ENCODE assay signal across 8 mouse cellular contexts in the genomic region with DNA sequence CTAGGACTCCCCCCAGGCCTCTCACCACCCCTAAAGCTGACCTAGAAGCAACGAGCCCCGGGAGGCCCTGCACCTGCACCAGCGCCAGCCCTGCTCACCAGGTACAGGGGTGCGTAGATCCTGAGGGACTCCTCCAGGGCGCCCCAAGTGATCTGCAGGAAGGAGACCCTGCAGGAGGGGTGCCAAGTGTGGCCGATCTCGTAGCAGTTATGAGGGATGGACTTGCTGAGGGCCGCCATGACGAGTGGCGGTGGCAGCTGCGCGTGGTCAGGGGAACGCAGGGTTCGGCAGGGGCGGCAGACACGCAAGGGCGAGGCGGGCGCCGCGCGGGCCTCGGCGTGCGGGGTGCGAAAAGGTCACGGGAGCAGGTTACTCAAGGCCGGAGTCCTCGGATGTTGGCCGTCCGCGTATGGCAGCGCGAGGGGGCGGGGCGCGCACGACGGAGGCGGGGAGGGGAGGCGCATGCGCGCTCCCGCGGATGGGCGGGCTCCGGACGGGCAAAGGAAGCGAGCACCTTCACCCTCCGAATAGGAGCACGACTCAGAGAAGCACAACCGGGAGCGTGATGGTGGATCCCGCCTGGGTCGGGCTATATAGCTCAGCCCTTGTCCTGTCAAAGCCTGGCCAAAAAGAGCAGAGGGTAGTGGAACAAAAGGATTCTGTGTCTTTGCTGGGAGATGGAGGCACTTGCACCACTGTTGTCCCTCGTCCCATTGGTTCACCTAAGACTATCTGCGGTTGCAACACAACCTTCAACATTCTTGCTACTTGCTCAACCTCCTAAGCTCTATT.
A peak's percentile ranks its signal among the peaks of the same experiment; 100 is the strongest.
DNase-seq lines count a peak whose midpoint lies in the region; ATAC-seq and TF ChIP-seq lines count a peak whose summit lies in the region.

No protein-coding gene starts in this region.

- TF ChIP-seq POLR2A in bone marrow macrophage, adult 2 months (IDR thresholded peaks at IDR 0.05; ENCODE audit: borderline replicate concordance, low read depth, low read length) = peak; percentile 48; the same call in 1 of the 2 replicates
- TF ChIP-seq POLR2A in embryonic fibroblast, embryonic 13.5 days (IDR thresholded peaks at IDR 0.05; ENCODE audit: low read depth, low read length) = peak; percentile 82
- 0 out of 2 replicates have a peak, but pooled peaks have one; percentile 47 for TF ChIP-seq POLR2A in liver, adult 2 months (IDR thresholded peaks at IDR 0.05; ENCODE audit: extremely low read depth, insufficient read depth, low read length)
- peak; percentile 74 for TF ChIP-seq POLR2A in myocyte (IDR thresholded peaks at IDR 0.05; ENCODE audit: insufficient read length, low read depth)

- peak; percentile 92 for ATAC-seq in heart, embryonic 11.5 days (replicated peaks; ENCODE audit: insufficient number of reproducible peaks, low FRiP score, low TSS enrichment)
- ATAC-seq in kidney, embryonic 16.5 days (ENCODE audit: low FRiP score, low TSS enrichment) = peak; percentile 94

- H3ac ChIP-seq in myocyte (ENCODE audit: control insufficient read depth, insufficient read length) = peak overlapping the region; percentile 82

- TF ChIP-seq CTCF in bone marrow macrophage, adult 2 months (IDR thresholded peaks at IDR 0.05; ENCODE audit: low read depth, low read length) = no peak
- TF ChIP-seq CTCF in embryonic fibroblast, embryonic 13.5 days (IDR thresholded peaks at IDR 0.05; ENCODE audit: borderline replicate concordance, insufficient read depth, low read length) = no peak
- TF ChIP-seq CTCF in liver, adult 2 months (IDR thresholded peaks at IDR 0.05; ENCODE audit: low read depth, low read length) = no peak

- H3K4me1 ChIP-seq in bone marrow macrophage, adult 2 months (ENCODE audit: control insufficient read depth, insufficient read depth, low read length) = peaks cover 25% of the 10 kb centered on the region
- H3K4me1 ChIP-seq in embryonic fibroblast, embryonic 13.5 days (ENCODE audit: control insufficient read depth, insufficient read depth, low read length) = no peaks in the 10 kb centered on the region; the same call in 1 of the 2 replicates
- H3K4me1 ChIP-seq in heart, embryonic 11.5 days (ENCODE audit: control insufficient read depth, insufficient read depth, low read length) = peaks cover 15% of the 10 kb centered on the region
- H3K4me1 ChIP-seq in kidney, embryonic 16.5 days (ENCODE audit: insufficient read depth, low read length) = peaks cover 16% of the 10 kb centered on the region
- H3K4me1 ChIP-seq in liver, adult 2 months (ENCODE audit: control insufficient read depth, insufficient read depth, low read length) = peaks cover 16% of the 10 kb centered on the region; the same call in 1 of the 2 replicates

- peak; percentile 95 for DNase-seq in A20 (ENCODE audit: low read depth, low spot score)
- peak; percentile 81 for DNase-seq in liver, adult 2 months (ENCODE audit: extremely low read depth, low read depth, low spot score)
- peak; percentile 93 for DNase-seq in splenic B cell, adult 2 months (ENCODE audit: low read depth, low spot score)

- peak overlapping the region; percentile 86 for H3K4me2 ChIP-seq in heart, embryonic 11.5 days
- H3K4me2 ChIP-seq in kidney, embryonic 16.5 days (replicated peaks; ENCODE audit: low read depth, low read length) = peak overlapping the region; percentile 92
- H3K4me2 ChIP-seq in myocyte (ENCODE audit: low read depth) = peak overlapping the region; percentile 90

- WGBS in heart, embryonic 11.5 days (ENCODE audit: insufficient replicate concordance) = 1% methylated on average over 50 of the region's 57 CpGs
- under 1% methylated on average over 53 of the region's 57 CpGs for WGBS in kidney, embryonic 16.5 days
- WGBS in liver, adult 2 months = under 1% methylated on average over 57 of the region's 57 CpGs

- peak overlapping the region; percentile 99 for H3K4me3 ChIP-seq in bone marrow macrophage, adult 2 months (ENCODE audit: insufficient read depth, low read length)
- H3K4me3 ChIP-seq in embryonic fibroblast, embryonic 13.5 days (ENCODE audit: insufficient read depth, low read length) = peak overlapping the region; percentile 86
- peak overlapping the region; percentile 75 for H3K4me3 ChIP-seq in heart, embryonic 11.5 days (ENCODE audit: low read depth, low read length)
- peak overlapping the region; percentile 98 for H3K4me3 ChIP-seq in kidney, embryonic 16.5 days (ENCODE audit: low read length)
- H3K4me3 ChIP-seq in liver, adult 2 months (ENCODE audit: insufficient read depth, low read depth, low read length) = peak overlapping the region; percentile 98
- H3K4me3 ChIP-seq in myocyte = peak overlapping the region; percentile 68

- H3K79me2 ChIP-seq in liver, adult 2 months (ENCODE audit: control insufficient read depth, insufficient read depth, low read length) = peaks cover 19% of the 10 kb centered on the region
- peaks cover 33% of the 10 kb centered on the region for H3K79me2 ChIP-seq in myocyte (ENCODE audit: control insufficient read depth, insufficient read depth)

- no peaks in the 10 kb centered on the region for H3K27me3 ChIP-seq in heart, embryonic 11.5 days (ENCODE audit: control insufficient read depth, insufficient read depth, low read length)
- H3K27me3 ChIP-seq in kidney, embryonic 16.5 days (ENCODE audit: insufficient read depth, low read length) = no peaks in the 10 kb centered on the region
- H3K27me3 ChIP-seq in liver, adult 2 months (ENCODE audit: control insufficient read depth, insufficient read depth, low read length) = no peaks in the 10 kb centered on the region
- H3K27me3 ChIP-seq in myocyte (ENCODE audit: control insufficient read depth, insufficient read depth, insufficient read length) = no peaks in the 10 kb centered on the region
- H3K27me3 ChIP-seq in splenic B cell, adult 2 months (ENCODE audit: control insufficient read depth, insufficient read depth, low read length, poor library complexity, severe bottlenecking) = no peaks in the 10 kb centered on the region

- no peaks in the 10 kb centered on the region for H3K36me3 ChIP-seq in heart, embryonic 11.5 days (ENCODE audit: control insufficient read depth, insufficient read depth, low read length)
- no peaks in the 10 kb centered on the region for H3K36me3 ChIP-seq in kidney, embryonic 16.5 days (ENCODE audit: insufficient read depth, low read length)
- H3K36me3 ChIP-seq in liver, adult 2 months (ENCODE audit: control insufficient read depth, insufficient read depth, low read length) = peaks cover 2% of the 10 kb centered on the region; the same call in 1 of the 2 replicates
- H3K36me3 ChIP-seq in myocyte (ENCODE audit: control insufficient read depth, insufficient read depth) = no peaks in the 10 kb centered on the region
- no peaks in the 10 kb centered on the region for H3K36me3 ChIP-seq in splenic B cell, adult 2 months (ENCODE audit: control insufficient read depth, insufficient read depth, low read length, poor library complexity, severe bottlenecking)

- H3K9me3 ChIP-seq in heart, embryonic 11.5 days (replicated peaks; ENCODE audit: control insufficient read depth, low read length) = no peaks in the 10 kb centered on the region
- H3K9me3 ChIP-seq in kidney, embryonic 16.5 days (ENCODE audit: low read length) = no peaks in the 10 kb centered on the region

- H3K27ac ChIP-seq in bone marrow macrophage, adult 2 months (ENCODE audit: insufficient read depth, low read depth, low read length) = peak overlapping the region; percentile 78
- H3K27ac ChIP-seq in embryonic fibroblast, embryonic 13.5 days (ENCODE audit: insufficient read depth, low read length) = no peak overlapping the region
- peak overlapping the region; percentile 60 for H3K27ac ChIP-seq in heart, embryonic 11.5 days (ENCODE audit: low read depth, low read length)
- H3K27ac ChIP-seq in kidney, embryonic 16.5 days (ENCODE audit: low read length) = peak overlapping the region; percentile 80
- H3K27ac ChIP-seq in liver, adult 2 months (replicated peaks; ENCODE audit: insufficient read depth, low read depth, low read length) = peak overlapping the region; percentile 98

- peak overlapping the region; percentile 87 for H3K9ac ChIP-seq in heart, embryonic 11.5 days (ENCODE audit: low read depth, low read length)
- H3K9ac ChIP-seq in kidney, embryonic 16.5 days (replicated peaks; ENCODE audit: low read length) = peak overlapping the region; percentile 94
- peak overlapping the region; percentile 99 for H3K9ac ChIP-seq in liver, adult 2 months (ENCODE audit: low read depth, low read length)

TF ChIP-seq in myocyte, 11 proteins besides CTCF, POLR2A, EP300 and RAD21:
- no peak for TF ChIP-seq TCF3 (IDR thresholded peaks at IDR 0.05; ENCODE audit: insufficient read length, low read depth)
- no peak for TF ChIP-seq REST (IDR thresholded peaks at IDR 0.05; ENCODE audit: insufficient read depth, insufficient read length)
- TF ChIP-seq MYOD1 (IDR thresholded peaks at IDR 0.05; ENCODE audit: control insufficient read depth in 1 of 3, insufficient read length in 2 of 3, low read depth in 2 of 3) = peak in 2 of 3 experiments; percentile 44 to 59
- TF ChIP-seq CEBPB (IDR thresholded peaks at IDR 0.05; ENCODE audit: insufficient read depth, poor library complexity, severe bottlenecking) = no peak
- peak; percentile 67 for TF ChIP-seq POLR2AphosphoS2 (IDR thresholded peaks at IDR 0.05; ENCODE audit: insufficient read length, low read depth)
- peak; percentile 35 for TF ChIP-seq SRF (IDR thresholded peaks at IDR 0.05; ENCODE audit: control insufficient read depth, insufficient read length, low read depth)
- no peak for TF ChIP-seq E2F4 (IDR thresholded peaks at IDR 0.05; ENCODE audit: insufficient read depth)
- TF ChIP-seq USF1 (IDR thresholded peaks at IDR 0.05; ENCODE audit: low read depth) = no peak
- no peak for TF ChIP-seq MAX (IDR thresholded peaks at IDR 0.05; ENCODE audit: low read depth)
- TF ChIP-seq MYOG (IDR thresholded peaks at IDR 0.05; ENCODE audit: control insufficient read depth in 1 of 3, insufficient read depth in 1 of 3, insufficient read length in 2 of 3, low read depth in 2 of 3) = peak in 2 of 3 experiments; percentile 42 to 52
- no peak for TF ChIP-seq TCF12 (IDR thresholded peaks at IDR 0.05; ENCODE audit: insufficient read depth, poor library complexity, severe bottlenecking)
